Mouse (Mus musculus) hindbrain, embryonic 10.5 days (tissue): Measurements from ENCODE around the gene Spaca5. TPM values are rescaled to one million over a fixed set of nuclear protein-coding genes. Genes with fewer than 3 reads are reported as not detected.
A peak's percentile ranks its signal among the peaks of the same experiment; 100 is the strongest.

Experiments
- DNase-seq: peaks from one replicate; pipeline ENCODE4 v3.0.0-alpha.2; 2017; ENCODE audit warnings: low spot score
- H3K27ac ChIP-seq: fragments of 300-500 bp; sonication (generic); 2 replicates; pipeline ENCODE4 v1.5.1; 2016; ENCODE audit warnings: mild to moderate bottlenecking, moderate library complexity
- H3K27me3 ChIP-seq: fragments of 300-500 bp; sonication (generic); 2 replicates; pipeline ENCODE4 v1.6.1; 2016; ENCODE audit warnings: mild to moderate bottlenecking; ENCODE audit not compliant: poor library complexity, insufficient read depth, severe bottlenecking
- H3K36me3 ChIP-seq: fragments of 300-500 bp; sonication (generic); 2 replicates; pipeline ENCODE4 v1.6.1; 2016; ENCODE audit warnings: mild to moderate bottlenecking, moderate library complexity
- H3K4me1 ChIP-seq: fragments of 300-500 bp; sonication (generic); replicated peaks from 2 replicates; pipeline ENCODE4 v1.6.1; 2016; ENCODE audit warnings: mild to moderate bottlenecking
- H3K4me3 ChIP-seq: fragments of 300-500 bp; sonication (generic); 2 replicates; pipeline ENCODE4 v1.5.1; 2016; ENCODE audit warnings: mild to moderate bottlenecking, moderate library complexity
- H3K9me3 ChIP-seq: fragments of 300-500 bp; sonication (generic); 2 replicates; pipeline ENCODE4 v1.6.1; 2016; ENCODE audit warnings: mild to moderate bottlenecking, moderate library complexity
- WGBS: fragments of 180-500 bp; shearing (Covaris S2); methylation state at CpG from one replicate; pipeline ENCODE4 v1.1.7; 2016; 5-methylcytosine and 5-hydroxymethylcytosine counted together
- polyA plus RNA-seq: library from polyadenylated mRNA; unstranded; fragments of >200 nt; fragmentation: Nextera tagmentation; extraction: Ambion mirVana; gene quantifications from 2 replicates; pipeline ENCODE4 v1.2.1, GENCODE M21; 2016

The Spaca5 gene
- not detected in 2 replicates for polyA plus RNA-seq

DNA sequence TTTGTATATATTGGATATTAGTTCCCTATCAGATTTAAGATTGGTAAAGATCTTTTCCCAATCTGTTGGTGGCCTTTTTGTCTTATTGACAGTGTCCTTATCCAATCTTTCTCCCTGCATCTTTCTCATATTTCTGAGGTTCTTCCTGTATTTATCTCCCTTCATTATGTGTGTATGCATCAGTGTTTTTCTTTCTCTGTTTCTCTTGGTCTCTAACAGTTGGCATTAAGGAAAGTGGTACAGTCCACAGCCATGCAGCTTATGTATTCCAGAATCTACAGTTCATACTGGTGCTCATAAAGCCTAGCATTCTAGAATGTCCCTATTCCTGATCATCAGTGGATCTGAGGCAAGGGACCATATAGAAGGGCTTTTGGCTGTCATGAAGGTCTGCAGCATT lies at the start of gene Spaca5:
Spaca5 (plus strand) TSS at position 301 of the 400 bp plus-strand sequence.
- no peaks in the 10 kb centered on the region for H3K4me1 ChIP-seq
- no peaks in the 10 kb centered on the region for H3K36me3 ChIP-seq
- DNase-seq: no peak
- H3K4me3 ChIP-seq: no peak within 1 kb of the TSS
- no peaks in the 10 kb centered on the region for H3K27me3 ChIP-seq
- H3K9me3 ChIP-seq: 0 out of 2 replicates have a peak, but pooled peaks cover 2% of the 10 kb centered on the region
- no peak within 1 kb of the TSS for H3K27ac ChIP-seq

DNA sequence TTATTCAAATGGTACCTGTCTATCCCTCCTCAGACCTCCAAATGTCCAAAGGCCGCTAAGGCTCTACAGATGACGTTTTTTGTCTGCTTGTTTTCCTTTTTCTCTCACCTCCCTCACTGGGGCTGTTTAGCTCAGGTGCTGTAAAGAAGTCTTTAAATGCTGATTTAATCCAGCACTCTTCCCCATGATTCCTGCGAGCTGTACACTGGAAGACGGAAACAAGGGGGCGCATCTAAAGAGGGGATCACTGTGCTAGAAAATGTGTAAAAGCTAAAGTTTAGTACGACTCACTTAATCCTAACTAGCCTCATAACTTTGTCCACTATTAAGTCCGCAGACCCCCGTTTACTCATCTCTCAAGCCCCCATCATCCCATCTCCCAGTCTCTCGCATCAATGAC lies 6.7 kb upstream of the Spaca5 start:
- Histone ChIP-seq H3K27ac (peak overlapping the region; percentile 81), H3K9me3 (no peaks in the 10 kb centered on the region), H3K4me1 (no peaks in the 10 kb centered on the region), H3K27me3 (no peaks in the 10 kb centered on the region), H3K36me3 (no peaks in the 10 kb centered on the region), H3K4me3 (peak overlapping the region; percentile 56)
- no peak for DNase-seq
- WGBS: 30% methylated on average over 9 of the region's 9 CpGs

DNA sequence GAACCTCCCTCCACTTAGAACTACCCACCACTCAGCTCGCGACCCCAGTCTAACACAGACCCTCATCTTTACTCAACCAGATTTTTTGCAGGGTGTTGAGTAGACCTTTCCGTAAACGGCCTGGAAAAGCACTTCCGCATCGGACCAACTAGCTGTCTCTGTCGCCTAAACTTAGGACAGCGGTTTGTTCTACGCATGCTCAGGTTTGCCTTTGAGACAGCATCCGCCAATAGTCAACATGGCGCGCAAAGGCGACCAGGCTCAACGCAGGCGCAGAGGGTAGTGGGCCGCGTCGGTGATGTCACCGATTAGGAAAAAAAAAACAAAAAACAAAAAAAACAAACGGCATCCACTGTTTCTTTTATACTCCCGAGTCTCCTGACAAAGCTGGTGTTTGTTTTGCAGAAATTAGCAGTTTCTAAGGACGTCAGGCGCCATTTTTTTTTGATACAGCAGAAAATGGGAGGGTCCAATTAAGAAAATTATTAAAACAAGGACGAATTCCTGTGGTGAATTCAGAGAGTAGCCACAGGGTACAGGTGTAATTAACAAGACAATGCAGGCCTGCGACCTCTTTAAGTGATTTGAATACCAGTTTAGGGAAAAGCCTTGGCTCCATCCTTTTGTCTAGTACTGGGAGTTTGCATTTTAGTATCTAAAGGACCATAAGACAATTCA lies 6.2 kb upstream of the Spaca5 start, which contains the start of gene Zfp182:
Zfp182 (minus strand) TSS at position 451 of the 678 bp plus-strand sequence.
- no peaks in the 10 kb centered on the region for H3K36me3 ChIP-seq
- WGBS: 17% methylated on average over 25 of the region's 25 CpGs
- H3K27me3 ChIP-seq: no peaks in the 10 kb centered on the region
- peak within 1 kb of the TSS; percentile 81 for H3K27ac ChIP-seq
- DNase-seq: peak; percentile 73
- no peaks in the 10 kb centered on the region for H3K9me3 ChIP-seq
- H3K4me1 ChIP-seq: no peaks in the 10 kb centered on the region
- peak within 1 kb of the TSS; percentile 56 for H3K4me3 ChIP-seq

DNA sequence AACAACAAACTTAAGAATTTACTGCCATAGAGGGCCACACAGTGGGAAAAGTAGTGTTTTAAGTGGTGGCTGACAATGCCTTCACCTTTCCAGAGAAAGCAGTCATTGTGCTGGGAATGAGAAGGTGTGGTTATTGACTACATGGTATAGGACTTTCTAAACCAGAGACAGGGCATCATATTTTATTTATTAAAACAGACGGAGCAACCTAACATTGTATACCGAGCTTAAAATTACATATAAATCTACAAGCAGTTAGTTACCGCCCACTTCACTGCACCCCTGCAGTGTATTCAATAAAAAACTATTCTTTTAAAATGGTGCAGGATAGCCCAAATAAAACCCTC lies 5.7 kb upstream of the Spaca5 start:
- H3K27me3 ChIP-seq: no peaks in the 10 kb centered on the region
- H3K27ac ChIP-seq: peak overlapping the region; percentile 81
- 75% methylated on average over 3 of the region's 3 CpGs for WGBS
- peak overlapping the region; percentile 56; the same call in 1 of the 2 replicates for H3K4me3 ChIP-seq
- DNase-seq: no peak
- H3K9me3 ChIP-seq: no peaks in the 10 kb centered on the region
- H3K36me3 ChIP-seq: no peaks in the 10 kb centered on the region
- H3K4me1 ChIP-seq: no peaks in the 10 kb centered on the region

DNA sequence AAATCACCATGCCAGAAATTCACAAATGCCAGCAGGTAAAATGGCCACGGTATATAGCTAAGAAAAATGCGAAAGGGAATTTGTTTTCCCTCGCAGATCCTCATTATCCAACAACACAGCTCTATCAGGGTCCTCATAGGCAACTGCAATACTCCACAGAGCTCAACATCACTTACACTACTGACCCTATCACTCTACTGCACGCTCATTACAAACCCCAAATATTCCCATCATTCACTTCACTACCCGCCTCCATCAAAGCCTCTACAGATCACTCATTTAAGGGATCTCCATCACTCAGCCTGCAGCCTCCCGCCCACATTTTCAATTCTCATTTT lies 20.4 kb downstream of the Spaca5 start:
- 42% methylated on average over 6 of the region's 6 CpGs for WGBS
- H3K27me3 ChIP-seq: no peaks in the 10 kb centered on the region
- no peaks in the 10 kb centered on the region for H3K4me1 ChIP-seq
- H3K9me3 ChIP-seq: no peaks in the 10 kb centered on the region
- DNase-seq: no peak
- peaks cover 3% of the 10 kb centered on the region; the same call in 1 of the 2 replicates for H3K36me3 ChIP-seq
- H3K27ac ChIP-seq: peak overlapping the region; percentile 77
- peak overlapping the region; percentile 53 for H3K4me3 ChIP-seq

DNA sequence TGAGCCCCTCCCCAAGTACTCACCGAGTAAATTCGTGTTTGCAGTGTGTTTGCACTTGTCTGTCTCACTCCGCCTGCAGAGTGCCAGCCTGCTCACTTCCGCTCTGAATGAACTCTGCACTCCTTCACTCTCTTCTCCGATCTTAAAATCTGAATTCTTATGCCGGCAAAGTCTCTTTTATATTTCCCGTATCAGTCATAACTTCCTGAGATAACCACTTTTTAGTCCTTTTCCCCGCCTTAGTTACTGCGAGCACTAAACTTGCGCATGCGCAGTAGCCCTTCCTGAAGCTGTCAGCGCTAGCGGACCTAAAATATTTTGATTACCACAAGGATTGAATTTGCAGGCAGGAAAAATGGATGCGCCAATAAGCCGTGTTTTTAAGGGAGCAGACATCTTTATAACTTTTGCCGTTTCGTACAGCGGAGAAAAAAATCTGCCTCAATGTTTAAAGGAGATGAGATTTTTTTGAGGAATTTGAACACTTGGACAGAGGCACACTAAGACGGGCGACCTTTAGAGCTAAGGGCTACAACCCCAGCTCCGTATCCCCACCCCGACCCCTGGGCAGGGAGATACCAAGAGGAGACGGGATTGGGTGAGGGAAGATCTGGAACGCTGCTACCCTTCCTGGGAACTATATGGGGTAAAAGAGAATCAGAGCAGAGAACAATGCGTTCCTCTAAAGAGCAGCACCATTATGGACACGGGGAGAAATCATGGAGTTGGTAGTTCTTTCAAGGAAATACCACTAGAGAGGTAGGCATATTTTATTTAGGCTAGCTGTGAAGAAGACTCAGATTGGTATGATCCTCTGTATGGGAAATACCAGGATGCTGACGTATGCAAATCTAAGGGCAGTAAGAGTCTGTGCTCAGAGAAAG lies 21.0 kb downstream of the Spaca5 start, which contains the start of gene Zfp300:
Zfp300 (minus strand) TSS at position 545 of the 884 bp plus-strand sequence.
- H3K36me3 ChIP-seq: no peaks in the 10 kb centered on the region
- H3K4me3 ChIP-seq: peak within 1 kb of the TSS; percentile 53
- no peaks in the 10 kb centered on the region for H3K27me3 ChIP-seq
- WGBS: 20% methylated on average over 27 of the region's 27 CpGs
- DNase-seq: peak; percentile 62
- H3K27ac ChIP-seq: peak within 1 kb of the TSS; percentile 82
- no peaks in the 10 kb centered on the region for H3K9me3 ChIP-seq
- H3K4me1 ChIP-seq: no peaks in the 10 kb centered on the region

DNA sequence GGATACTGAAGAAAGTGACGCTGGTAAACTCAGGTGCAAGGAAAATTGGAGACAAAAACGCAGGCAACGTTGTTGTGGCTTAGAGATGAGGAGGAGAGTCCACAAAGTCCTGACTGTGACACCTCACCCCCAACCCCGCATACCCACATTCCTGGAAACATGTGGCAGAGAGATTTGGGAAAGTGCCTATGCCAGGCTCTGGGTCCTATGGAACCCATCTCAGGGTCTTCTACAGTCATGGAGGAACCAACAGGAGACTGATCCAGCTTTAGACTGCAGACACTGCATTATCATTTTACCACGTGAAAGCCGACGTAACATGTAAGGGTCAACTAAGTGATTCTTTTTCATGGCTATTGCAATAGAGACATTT lies 21.6 kb downstream of the Spaca5 start:
- no peaks in the 10 kb centered on the region for H3K9me3 ChIP-seq
- no peaks in the 10 kb centered on the region for H3K4me1 ChIP-seq
- no peaks in the 10 kb centered on the region for H3K36me3 ChIP-seq
- 53% methylated on average over 7 of the region's 7 CpGs for WGBS
- no peaks in the 10 kb centered on the region for H3K27me3 ChIP-seq
- H3K4me3 ChIP-seq: peak overlapping the region; percentile 53
- H3K27ac ChIP-seq: peak overlapping the region; percentile 82
- peak; percentile 5 for DNase-seq

DNA sequence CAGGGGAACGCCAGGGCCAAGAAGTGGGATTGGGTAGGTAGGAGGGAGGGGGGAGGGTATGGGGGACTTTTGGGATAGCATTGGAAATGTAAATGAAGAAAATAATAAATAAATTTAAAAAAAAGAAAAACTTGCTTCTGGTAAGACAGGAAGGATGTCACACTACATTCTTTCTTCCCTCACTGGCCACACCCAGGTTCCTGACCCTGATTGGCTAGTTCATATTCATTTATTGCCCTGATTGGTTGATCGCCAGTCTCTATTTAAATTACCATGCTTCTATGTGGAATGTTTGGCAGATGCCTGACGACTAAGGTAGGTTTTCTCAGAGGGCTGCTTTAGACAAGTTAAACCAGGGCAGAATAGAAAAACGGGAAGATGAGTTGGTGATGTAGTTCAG lies 47.3 kb downstream of the Spaca5 start, which contains the start of gene Ssxa1:
Ssxa1 (plus strand) TSS at position 301 of the 400 bp plus-strand sequence.
- no peaks in the 10 kb centered on the region for H3K36me3 ChIP-seq
- no peaks in the 10 kb centered on the region for H3K4me1 ChIP-seq
- no peaks in the 10 kb centered on the region for H3K9me3 ChIP-seq
- no peaks in the 10 kb centered on the region for H3K27me3 ChIP-seq
- H3K27ac ChIP-seq: no peak within 1 kb of the TSS
- no peak for DNase-seq
- H3K4me3 ChIP-seq: no peak within 1 kb of the TSS
- 85% methylated on average over 4 of the region's 4 CpGs for WGBS

Other genes starting within 250 kb of the Spaca5 start
- gene Timp1, start 198.2 kb upstream of the Spaca5 start, polyA plus RNA-seq: 10.3 and 10.6 TPM in 2 replicates
- 5.1 and 11.8 TPM in 2 replicates for gene Syn1, start 147.4 kb upstream of the Spaca5 start, polyA plus RNA-seq
- 2.8 and 3.2 TPM in 2 replicates for gene Cfp, start 136.9 kb upstream of the Spaca5 start, polyA plus RNA-seq
- gene Elk1, start 117.8 kb upstream of the Spaca5 start, polyA plus RNA-seq: 11.1 and 12.4 TPM in 2 replicates
- 68.3 and 76.3 TPM in 2 replicates for gene Uxt, start 106.4 kb upstream of the Spaca5 start, polyA plus RNA-seq
- gene Zfp182, start 6.1 kb upstream of the Spaca5 start, polyA plus RNA-seq: 4.1 and 6.0 TPM in 2 replicates
- 1.9 and 2.2 TPM in 2 replicates for gene Zfp300, start 21.1 kb downstream of the Spaca5 start, polyA plus RNA-seq
- gene Ssxa1, start 47.4 kb downstream of the Spaca5 start, polyA plus RNA-seq: not detected in 2 replicates
- gene Gm21876, start 107.2 kb downstream of the Spaca5 start, polyA plus RNA-seq: not detected in 2 replicates